12 mouse cellular contexts compared by ENCODE assay signal in genomic region chr13:28774649-28775048, GRCm38 (mm10).
DNase-seq lines count a peak whose midpoint lies in the region; ATAC-seq lines count a peak whose summit lies in the region.
"Had no signal": no experiment of that assay in that cellular context is flagged by ENCODE, and none has a peak within 500 bp of the region (broad histone marks: within the 10 kb centered on the region; RNA-seq: fewer than 3 reads in every experiment).

No protein-coding gene starts in this region.

- DNase-seq in embryonic facial prominence, embryonic 14.5 days (ENCODE audit: low spot score) = no peak
- DNase-seq in hindbrain, embryonic 10.5 days (ENCODE audit: low spot score) = no peak
- no peak for DNase-seq in midbrain, embryonic 10.5 days (ENCODE audit: low spot score)
- no peak for DNase-seq in yolk sac, embryonic 10.5 days (ENCODE audit: low spot score)
- no peak for DNase-seq in adrenal gland, postnatal 25 days
- DNase-seq: cerebellum, postnatal 14 days; kidney, adult 9 months; lung, postnatal 36 days had no signal

- no peak overlapping the region for H3K4me2 ChIP-seq in embryonic facial prominence, embryonic 14.5 days (ENCODE audit: low read depth, low read length)
- no peak overlapping the region for H3K4me2 ChIP-seq in neural tube, embryonic 15.5 days
- H3K4me2 ChIP-seq in intestine, embryonic 16.5 days (ENCODE audit: low read depth, low read length) = no peak overlapping the region
- H3K4me2 ChIP-seq: embryonic facial prominence, embryonic 13.5 days had no signal

- ATAC-seq in embryonic facial prominence, embryonic 14.5 days (ENCODE audit: low read depth) = peak; percentile 46
- peak; percentile 36; the same call in 1 of the 2 replicates for ATAC-seq in neural tube, embryonic 15.5 days (ENCODE audit: low FRiP score)
- no peak for ATAC-seq in intestine, embryonic 16.5 days

- 66% methylated on average over 7 of the region's 7 CpGs for WGBS in embryonic facial prominence, embryonic 14.5 days
- 50% methylated on average over 7 of the region's 7 CpGs for WGBS in hindbrain, embryonic 10.5 days
- 30% methylated on average over 7 of the region's 7 CpGs for WGBS in midbrain, embryonic 10.5 days
- 31% methylated on average over 7 of the region's 7 CpGs for WGBS in neural tube, embryonic 15.5 days
- WGBS in intestine, embryonic 16.5 days = 79% methylated on average over 7 of the region's 7 CpGs

- no peaks in the 10 kb centered on the region for H3K9me3 ChIP-seq in embryonic facial prominence, embryonic 14.5 days (ENCODE audit: control insufficient read depth, low read length)
- no peaks in the 10 kb centered on the region for H3K9me3 ChIP-seq in hindbrain, embryonic 10.5 days
- H3K9me3 ChIP-seq in midbrain, embryonic 10.5 days (replicated peaks) = no peaks in the 10 kb centered on the region
- H3K9me3 ChIP-seq in neural tube, embryonic 15.5 days (replicated peaks) = no peaks in the 10 kb centered on the region
- H3K9me3 ChIP-seq in intestine, embryonic 16.5 days (ENCODE audit: control insufficient read depth, low read length) = no peaks in the 10 kb centered on the region
- H3K9me3 ChIP-seq: embryonic facial prominence, embryonic 13.5 days had no signal

- no peak overlapping the region for H3K9ac ChIP-seq in embryonic facial prominence, embryonic 14.5 days (ENCODE audit: low read depth, low read length)
- H3K9ac ChIP-seq in neural tube, embryonic 15.5 days (replicated peaks) = no peak overlapping the region
- no peak overlapping the region for H3K9ac ChIP-seq in intestine, embryonic 16.5 days (ENCODE audit: low read depth, low read length)
- H3K9ac ChIP-seq: embryonic facial prominence, embryonic 13.5 days had no signal

- H3K4me1 ChIP-seq in embryonic facial prominence, embryonic 14.5 days (ENCODE audit: control insufficient read depth, insufficient read depth, low read length) = peaks cover 15% of the 10 kb centered on the region
- peaks cover 44% of the 10 kb centered on the region for H3K4me1 ChIP-seq in hindbrain, embryonic 10.5 days (replicated peaks)
- H3K4me1 ChIP-seq in midbrain, embryonic 10.5 days = peaks cover 73% of the 10 kb centered on the region
- peaks cover 31% of the 10 kb centered on the region for H3K4me1 ChIP-seq in neural tube, embryonic 15.5 days
- peaks cover 12% of the 10 kb centered on the region for H3K4me1 ChIP-seq in intestine, embryonic 16.5 days (ENCODE audit: control insufficient read depth, insufficient read depth, low read length)

- no peak overlapping the region for H3K27ac ChIP-seq in embryonic facial prominence, embryonic 14.5 days (replicated peaks; ENCODE audit: low read depth, low read length)
- H3K27ac ChIP-seq in hindbrain, embryonic 10.5 days = peak overlapping the region; percentile 62
- peak overlapping the region; percentile 78 for H3K27ac ChIP-seq in midbrain, embryonic 10.5 days (replicated peaks)
- H3K27ac ChIP-seq in neural tube, embryonic 15.5 days (replicated peaks) = peak overlapping the region; percentile 48
- H3K27ac ChIP-seq in intestine, embryonic 16.5 days (ENCODE audit: low read length) = no peak overlapping the region
- H3K27ac ChIP-seq: embryonic facial prominence, embryonic 13.5 days; layer of hippocampus, adult 2 months had no signal

- H3K36me3 ChIP-seq in embryonic facial prominence, embryonic 14.5 days (ENCODE audit: control insufficient read depth, insufficient read depth, low read length) = no peaks in the 10 kb centered on the region
- 0 out of 2 replicates have a peak, but pooled peaks cover 5% of the 10 kb centered on the region for H3K36me3 ChIP-seq in hindbrain, embryonic 10.5 days
- H3K36me3 ChIP-seq in midbrain, embryonic 10.5 days = peaks cover 14% of the 10 kb centered on the region; the same call in 1 of the 2 replicates
- no peaks in the 10 kb centered on the region for H3K36me3 ChIP-seq in neural tube, embryonic 15.5 days
- no peaks in the 10 kb centered on the region for H3K36me3 ChIP-seq in intestine, embryonic 16.5 days (ENCODE audit: control insufficient read depth, insufficient read depth, low read length)
- H3K36me3 ChIP-seq: embryonic facial prominence, embryonic 13.5 days had no signal

- H3K27me3 ChIP-seq in embryonic facial prominence, embryonic 14.5 days (replicated peaks; ENCODE audit: control insufficient read depth, insufficient read depth, low read length) = no peaks in the 10 kb centered on the region
- H3K27me3 ChIP-seq in hindbrain, embryonic 10.5 days (ENCODE audit: insufficient read depth, poor library complexity, severe bottlenecking) = no peaks in the 10 kb centered on the region
- H3K27me3 ChIP-seq in midbrain, embryonic 10.5 days (ENCODE audit: low read depth, poor library complexity, severe bottlenecking) = peaks cover 30% of the 10 kb centered on the region; the same call in 1 of the 2 replicates
- no peaks in the 10 kb centered on the region for H3K27me3 ChIP-seq in neural tube, embryonic 15.5 days (replicated peaks)
- H3K27me3 ChIP-seq in intestine, embryonic 16.5 days (replicated peaks; ENCODE audit: control insufficient read depth, insufficient read depth, low read length) = no peaks in the 10 kb centered on the region
- H3K27me3 ChIP-seq: embryonic facial prominence, embryonic 13.5 days had no signal

- no peak overlapping the region for H3K4me3 ChIP-seq in embryonic facial prominence, embryonic 14.5 days (ENCODE audit: low read depth, low read length)
- no peak overlapping the region for H3K4me3 ChIP-seq in hindbrain, embryonic 10.5 days
- peak overlapping the region; percentile 16 for H3K4me3 ChIP-seq in midbrain, embryonic 10.5 days
- H3K4me3 ChIP-seq in neural tube, embryonic 15.5 days (replicated peaks) = no peak overlapping the region
- H3K4me3 ChIP-seq in intestine, embryonic 16.5 days (ENCODE audit: low read length) = no peak overlapping the region
- H3K4me3 ChIP-seq: embryonic facial prominence, embryonic 13.5 days; layer of hippocampus, adult 2 months had no signal

Comparison
In these comparisons a context has a peak if more than half of its experiments do, and no peak if none do; other contexts are left out.
1. H3K27ac ChIP-seq: peak in hindbrain, embryonic 10.5 days (single experiment), midbrain, embryonic 10.5 days (single experiment) and neural tube, embryonic 15.5 days (single experiment); none in embryonic facial prominence, embryonic 14.5 days (single experiment) and intestine, embryonic 16.5 days (single experiment).